Mouse (Mus musculus): ENCODE results near the gene Stx16.

- TF ChIP-seq POLR2A (IDR thresholded peaks at IDR 0.05; ENCODE audit: borderline replicate concordance, extremely low read depth, insufficient read depth, insufficient read length, poor library complexity, severe bottlenecking) (no peak), CTCF (IDR thresholded peaks at IDR 0.05; ENCODE audit: borderline replicate concordance, extremely low read depth, insufficient read depth, insufficient read length) (no peak)
These were observed 13.0 kb upstream of the Stx16 start for GRCm38 (mm10) chr2:174063074-174063473.

All from brain, embryonic 14.5 days (tissue).